In genomic region chr5:111476141-111476540, GRCm38 (mm10) we compare ENCODE assay signal across 22 mouse cellular contexts. TPM values are rescaled to one million over a fixed set of nuclear protein-coding genes. Genes with fewer than 3 reads are reported as not detected.
A peak's percentile ranks its signal among the peaks of the same experiment; 100 is the strongest.
DNase-seq lines count a peak whose midpoint lies in the region; ATAC-seq lines count a peak whose summit lies in the region.
"Had no signal": no experiment of that assay in that cellular context is flagged by ENCODE, and none has a peak within 500 bp of the region (broad histone marks: within the 10 kb centered on the region; RNA-seq: fewer than 3 reads in every experiment).

No protein-coding gene starts in this region.

- no peak overlapping the region for H3K9ac ChIP-seq in hindbrain, embryonic 11.5 days (ENCODE audit: low read depth, low read length)
- no peak overlapping the region for H3K9ac ChIP-seq in midbrain, embryonic 13.5 days (replicated peaks)
- no peak overlapping the region for H3K9ac ChIP-seq in midbrain, embryonic 15.5 days
- H3K9ac ChIP-seq: liver, embryonic 12.5 days; neural tube, embryonic 13.5 days had no signal

- no peak overlapping the region for H3K4me2 ChIP-seq in hindbrain, embryonic 11.5 days (replicated peaks; ENCODE audit: low read depth, low read length)
- no peak overlapping the region for H3K4me2 ChIP-seq in midbrain, embryonic 13.5 days (replicated peaks)
- no peak overlapping the region for H3K4me2 ChIP-seq in midbrain, embryonic 15.5 days
- H3K4me2 ChIP-seq: heart, embryonic 11.5 days; liver, embryonic 12.5 days; neural tube, embryonic 13.5 days had no signal

- peaks cover 5% of the 10 kb centered on the region; the same call in 1 of the 2 replicates for H3K4me1 ChIP-seq in hindbrain, embryonic 10.5 days (replicated peaks)
- no peaks in the 10 kb centered on the region for H3K4me1 ChIP-seq in hindbrain, embryonic 11.5 days (replicated peaks; ENCODE audit: control insufficient read depth, insufficient read depth, low read length)
- H3K4me1 ChIP-seq in midbrain, embryonic 13.5 days (replicated peaks) = no peaks in the 10 kb centered on the region
- no peaks in the 10 kb centered on the region for H3K4me1 ChIP-seq in midbrain, embryonic 15.5 days
- H3K4me1 ChIP-seq: liver, embryonic 12.5 days had no signal

- H3K4me3 ChIP-seq in hindbrain, embryonic 10.5 days = no peak overlapping the region
- no peak overlapping the region for H3K4me3 ChIP-seq in hindbrain, embryonic 11.5 days (ENCODE audit: low read depth, low read length)
- H3K4me3 ChIP-seq in midbrain, embryonic 13.5 days (replicated peaks) = no peak overlapping the region
- H3K4me3 ChIP-seq in midbrain, embryonic 15.5 days = no peak overlapping the region
- H3K4me3 ChIP-seq: layer of hippocampus, adult 2 months; limb, embryonic 10.5 days; liver, embryonic 12.5 days; megakaryocyte, embryonic 14.5 days; neural tube, embryonic 13.5 days had no signal

- DNase-seq in hindbrain, embryonic 10.5 days (ENCODE audit: low spot score) = no peak
- DNase-seq in hindbrain, embryonic 11.5 days (ENCODE audit: low spot score) = no peak
- peak; percentile 25 for DNase-seq in R1 (ENCODE audit: low read depth, low spot score)
- DNase-seq in adrenal gland, adult (ENCODE audit: inconsistent age in 2 of 2, low spot score in 1 of 2) = no peak
- DNase-seq in adrenal gland, adult 2 months = no peak
- DNase-seq: adrenal gland, adult 8-10 months; cerebellum, adult 9-11 months; gastrocnemius, postnatal 36 days; heart, postnatal 10 days; kidney, adult 11 months; lung, adult 2 months; right cerebral cortex, adult 18-20 months had no signal

- no peak for ATAC-seq in hindbrain, embryonic 11.5 days (ENCODE audit: low FRiP score)
- peak; percentile 62; the same call in 1 of the 2 replicates for ATAC-seq in midbrain, embryonic 13.5 days
- ATAC-seq in midbrain, embryonic 15.5 days (replicated peaks) = no peak
- ATAC-seq: liver, embryonic 12.5 days had no signal

- 83% methylated on average over 6 of the region's 6 CpGs for WGBS in hindbrain, embryonic 10.5 days
- 87% methylated on average over 6 of the region's 6 CpGs for WGBS in hindbrain, embryonic 11.5 days
- 84% methylated on average over 6 of the region's 6 CpGs for WGBS in midbrain, embryonic 13.5 days
- 77% methylated on average over 6 of the region's 6 CpGs for WGBS in midbrain, embryonic 15.5 days

- no peaks in the 10 kb centered on the region for H3K36me3 ChIP-seq in hindbrain, embryonic 10.5 days
- H3K36me3 ChIP-seq in hindbrain, embryonic 11.5 days (ENCODE audit: control insufficient read depth, insufficient read depth, low read length) = no peaks in the 10 kb centered on the region
- no peaks in the 10 kb centered on the region for H3K36me3 ChIP-seq in midbrain, embryonic 13.5 days
- no peaks in the 10 kb centered on the region for H3K36me3 ChIP-seq in midbrain, embryonic 15.5 days (replicated peaks)
- H3K36me3 ChIP-seq: limb, embryonic 10.5 days; liver, embryonic 12.5 days; neural tube, embryonic 13.5 days had no signal

- H3K9me3 ChIP-seq in hindbrain, embryonic 10.5 days = no peaks in the 10 kb centered on the region
- H3K9me3 ChIP-seq in hindbrain, embryonic 11.5 days (ENCODE audit: control insufficient read depth, low read length) = no peaks in the 10 kb centered on the region
- no peaks in the 10 kb centered on the region for H3K9me3 ChIP-seq in midbrain, embryonic 13.5 days
- no peaks in the 10 kb centered on the region for H3K9me3 ChIP-seq in midbrain, embryonic 15.5 days
- H3K9me3 ChIP-seq: limb, embryonic 10.5 days; liver, embryonic 12.5 days; neural tube, embryonic 13.5 days had no signal

- H3K27ac ChIP-seq in hindbrain, embryonic 10.5 days = 0 out of 2 replicates have a peak overlapping the region, but pooled peaks have one; percentile 45
- H3K27ac ChIP-seq in hindbrain, embryonic 11.5 days (ENCODE audit: low read depth, low read length) = no peak overlapping the region
- H3K27ac ChIP-seq in midbrain, embryonic 13.5 days = no peak overlapping the region
- no peak overlapping the region for H3K27ac ChIP-seq in midbrain, embryonic 15.5 days
- H3K27ac ChIP-seq: kidney, postnatal 0 days; layer of hippocampus, adult 2 months; limb, embryonic 10.5 days; liver, embryonic 12.5 days; neural tube, embryonic 13.5 days; stomach, postnatal 0 days had no signal

- 0 out of 2 replicates have a peak, but pooled peaks cover 6% of the 10 kb centered on the region for H3K27me3 ChIP-seq in hindbrain, embryonic 10.5 days (ENCODE audit: insufficient read depth, poor library complexity, severe bottlenecking)
- no peaks in the 10 kb centered on the region for H3K27me3 ChIP-seq in hindbrain, embryonic 11.5 days (ENCODE audit: control insufficient read depth, insufficient read depth, low read length)
- no peaks in the 10 kb centered on the region for H3K27me3 ChIP-seq in midbrain, embryonic 13.5 days
- H3K27me3 ChIP-seq in midbrain, embryonic 15.5 days (replicated peaks) = no peaks in the 10 kb centered on the region

RNA-seq across cellular contexts. Expression of gene Mn1, which starts 59.0 kb away (rescaled TPM):
- polyA plus RNA-seq in hindbrain, embryonic 10.5 days (2016; fragmentation: Nextera tagmentation; extraction: Ambion mirVana) = 55.9 and 65.1 TPM in 2 replicates
- 41.9 and 42.5 TPM in 2 replicates for polyA plus RNA-seq in hindbrain, embryonic 11.5 days (2014; fragmentation: Nextera tagmentation; extraction: Ambion mirVana)
- 60.2 and 73.1 TPM in 2 replicates for polyA plus RNA-seq in midbrain, embryonic 13.5 days (2015; fragmentation: Nextera tagmentation; extraction: Ambion mirVana)
- 60.1 and 64.8 TPM in 2 replicates for polyA plus RNA-seq in midbrain, embryonic 15.5 days (2015; fragmentation: Nextera tagmentation; extraction: Ambion mirVana)
- 1 to 10 TPM; 3.0 to 5.6 TPM for total RNA-seq in adrenal gland, adult 2 months (2021)
- polyA plus RNA-seq in adrenal gland, adult 2 months (2012; rRNA removed) = 4.7 and 4.8 TPM in 2 replicates
